Mouse (Mus musculus) embryonic facial prominence, embryonic 11.5 days (tissue): Measurements from ENCODE around the gene Cacna1c. TPM values are rescaled to one million over a fixed set of nuclear protein-coding genes. Genes with fewer than 3 reads are reported as not detected.

Experiments
- ATAC-seq: fragments of 200-750 bp; cut with Nextera tagmentation; replicated peaks from 2 replicates; pipeline ENCODE4 v1.8.0; 2017; ENCODE audit warnings: low read depth; ENCODE audit not compliant: insufficient number of reproducible peaks, low FRiP score, low TSS enrichment
- DNase-seq: peaks from one replicate; pipeline ENCODE4 v3.0.0-alpha.2; 2015; ENCODE audit warnings: low spot score
- H3K27ac ChIP-seq: fragments of 300-500 bp; sonication (generic); replicated peaks from 2 replicates; pipeline ENCODE4 v1.5.1; 2014; ENCODE audit warnings: mild to moderate bottlenecking, low read depth, low read length, control low read depth
- H3K27me3 ChIP-seq: fragments of 300-500 bp; sonication (generic); 2 replicates; pipeline ENCODE4 v1.6.1; 2014; ENCODE audit warnings: mild to moderate bottlenecking, low read length, moderate library complexity, mixed read lengths; ENCODE audit not compliant: control insufficient read depth, insufficient read depth
- H3K36me3 ChIP-seq: fragments of 300-500 bp; sonication (generic); replicated peaks from 2 replicates; pipeline ENCODE4 v1.6.1; 2014; ENCODE audit warnings: low read depth, mild to moderate bottlenecking, low read length, moderate library complexity, mixed read lengths; ENCODE audit not compliant: control insufficient read depth, insufficient read depth
- H3K4me1 ChIP-seq: fragments of 300-500 bp; sonication (generic); 2 replicates; pipeline ENCODE4 v1.6.1; 2014; ENCODE audit warnings: low read length, mixed read lengths; ENCODE audit not compliant: control insufficient read depth, insufficient read depth
- H3K4me2 ChIP-seq: fragments of 300-500 bp; sonication (generic); 2 replicates; pipeline ENCODE4 v1.6.1; 2014; ENCODE audit warnings: low read depth, mild to moderate bottlenecking, control low read depth, low read length, moderate library complexity
- H3K4me3 ChIP-seq: fragments of 300-500 bp; sonication (generic); 2 replicates; pipeline ENCODE4 v1.5.1; 2014; ENCODE audit warnings: low read depth, low read length, control low read depth
- H3K9ac ChIP-seq: fragments of 300-500 bp; sonication (generic); replicated peaks from 2 replicates; pipeline ENCODE4 v1.6.1; 2014; ENCODE audit warnings: mild to moderate bottlenecking, control low read depth, low read length
- H3K9me3 ChIP-seq: fragments of 300-500 bp; sonication (generic); replicated peaks from 2 replicates; pipeline ENCODE4 v1.6.1; 2016; ENCODE audit warnings: mild to moderate bottlenecking, low read length, inconsistent platforms, mixed read lengths; ENCODE audit not compliant: control insufficient read depth
- WGBS: fragments of 180-500 bp; shearing (Covaris S2); extraction: QIAGEN DNeasy Blood & Tissue Kit; methylation state at CpG from one replicate; pipeline ENCODE4 v1.1.7; 2014; 5-methylcytosine and 5-hydroxymethylcytosine counted together
- polyA plus RNA-seq: library from polyadenylated mRNA; unstranded; fragments of >200 nt; fragmentation: Nextera tagmentation; extraction: Ambion mirVana; gene quantifications from 2 replicates; pipeline ENCODE4 v1.2.1, GENCODE M21; 2014

Gene Cacna1c
- polyA plus RNA-seq, 1 experiment from 2014 or later: 4.3 TPM

- 75% methylated on average over 9 of the region's 9 CpGs for WGBS
- no peaks in the 10 kb centered on the region for H3K36me3 ChIP-seq
- H3K4me2 ChIP-seq: no peak overlapping the region
- H3K4me1 ChIP-seq: no peaks in the 10 kb centered on the region
- DNase-seq (no peak), ATAC-seq (no peak)
- H3K4me3 ChIP-seq: no peak overlapping the region
- H3K27ac ChIP-seq: no peak overlapping the region
- H3K27me3 ChIP-seq: no peaks in the 10 kb centered on the region
- H3K9ac ChIP-seq: no peak overlapping the region
- H3K9me3 ChIP-seq: no peaks in the 10 kb centered on the region; the same call in 1 of the 2 replicates
Measured at GRCm38 (mm10) chr6:118989999-118990776, 206.0 kb downstream of the Cacna1c start.

GRCm38 (mm10) chr6:118984181-118984901 lies 211.9 kb downstream of the Cacna1c start:
- WGBS: 46% methylated on average over 11 of the region's 11 CpGs
- ATAC-seq: peak; percentile 59; the same call in 1 of the 2 replicates
- H3K27me3 ChIP-seq: no peaks in the 10 kb centered on the region
- peak; percentile 83 for DNase-seq
- H3K4me2 ChIP-seq: no peak overlapping the region
- H3K9me3 ChIP-seq: no peaks in the 10 kb centered on the region
- no peak overlapping the region for H3K9ac ChIP-seq
- H3K36me3 ChIP-seq: no peaks in the 10 kb centered on the region
- peaks cover 8% of the 10 kb centered on the region for H3K4me1 ChIP-seq
- no peak overlapping the region for H3K27ac ChIP-seq
- H3K4me3 ChIP-seq: no peak overlapping the region

GRCm38 (mm10) chr6:118983471-118984040 lies 212.7 kb downstream of the Cacna1c start:
- 74% methylated on average over 8 of the region's 8 CpGs for WGBS
- ATAC-seq (no peak), DNase-seq (no peak)
- no peaks in the 10 kb centered on the region for H3K9me3 ChIP-seq
- no peak overlapping the region for H3K4me2 ChIP-seq
- no peak overlapping the region for H3K9ac ChIP-seq
- H3K4me1 ChIP-seq: peaks cover 8% of the 10 kb centered on the region
- H3K4me3 ChIP-seq: no peak overlapping the region
- H3K27me3 ChIP-seq: no peaks in the 10 kb centered on the region
- no peaks in the 10 kb centered on the region for H3K36me3 ChIP-seq
- no peak overlapping the region for H3K27ac ChIP-seq

- Histone ChIP-seq H3K9ac (no peak overlapping the region), H3K4me1 (peaks cover 8% of the 10 kb centered on the region), H3K27me3 (no peaks in the 10 kb centered on the region), H3K9me3 (no peaks in the 10 kb centered on the region), H3K4me3 (no peak overlapping the region), H3K27ac (no peak overlapping the region), H3K4me2 (no peak overlapping the region), H3K36me3 (no peaks in the 10 kb centered on the region)
- no peak for DNase-seq
- 77% methylated on average over 12 of the region's 12 CpGs for WGBS
- no peak for ATAC-seq
Measured at GRCm38 (mm10) chr6:118980265-118980664, 216.0 kb downstream of the Cacna1c start.

- Histone ChIP-seq H3K9me3 (no peaks in the 10 kb centered on the region), H3K4me1 (no peaks in the 10 kb centered on the region), H3K4me2 (no peak overlapping the region), H3K27me3 (no peaks in the 10 kb centered on the region), H3K9ac (no peak overlapping the region), H3K4me3 (no peak overlapping the region), H3K36me3 (no peaks in the 10 kb centered on the region), H3K27ac (no peak overlapping the region)
- ATAC-seq: 0 out of 2 replicates have a peak, but pooled peaks have one; percentile 48
- no peak for DNase-seq
- 50% methylated on average over 10 of the region's 10 CpGs for WGBS
Measured at GRCm38 (mm10) chr6:118977443-118978271, 218.6 kb downstream of the Cacna1c start.

GRCm38 (mm10) chr6:118976617-118977016 lies 219.6 kb downstream of the Cacna1c start:
- DNase-seq: no peak
- H3K4me2 ChIP-seq: no peak overlapping the region
- 89% methylated on average over 14 of the region's 14 CpGs for WGBS
- no peaks in the 10 kb centered on the region for H3K27me3 ChIP-seq
- no peak overlapping the region for H3K27ac ChIP-seq
- no peaks in the 10 kb centered on the region for H3K36me3 ChIP-seq
- H3K4me1 ChIP-seq: no peaks in the 10 kb centered on the region
- no peak overlapping the region for H3K4me3 ChIP-seq
- no peak overlapping the region for H3K9ac ChIP-seq
- H3K9me3 ChIP-seq: no peaks in the 10 kb centered on the region
- ATAC-seq: no peak

- no peak for ATAC-seq
- Histone ChIP-seq H3K27me3 (no peaks in the 10 kb centered on the region), H3K27ac (no peak overlapping the region), H3K36me3 (no peaks in the 10 kb centered on the region), H3K4me1 (no peaks in the 10 kb centered on the region), H3K4me2 (no peak overlapping the region), H3K9ac (no peak overlapping the region), H3K4me3 (no peak overlapping the region), H3K9me3 (no peaks in the 10 kb centered on the region)
- 73% methylated on average over 9 of the region's 10 CpGs for WGBS
- DNase-seq: no peak
Measured at GRCm38 (mm10) chr6:118971844-118972531, 224.2 kb downstream of the Cacna1c start.
